Mouse (Mus musculus) frontal cortex, postnatal 36 days (tissue): ENCODE data around the gene Csrnp2.

Experiments
- DNase-seq, 2 experiments: peaks; one replicate each; pipeline ENCODE4 v3.0.0; 2022; ENCODE audit warnings: low spot score in 2 of 2

Gene Csrnp2

DNA sequence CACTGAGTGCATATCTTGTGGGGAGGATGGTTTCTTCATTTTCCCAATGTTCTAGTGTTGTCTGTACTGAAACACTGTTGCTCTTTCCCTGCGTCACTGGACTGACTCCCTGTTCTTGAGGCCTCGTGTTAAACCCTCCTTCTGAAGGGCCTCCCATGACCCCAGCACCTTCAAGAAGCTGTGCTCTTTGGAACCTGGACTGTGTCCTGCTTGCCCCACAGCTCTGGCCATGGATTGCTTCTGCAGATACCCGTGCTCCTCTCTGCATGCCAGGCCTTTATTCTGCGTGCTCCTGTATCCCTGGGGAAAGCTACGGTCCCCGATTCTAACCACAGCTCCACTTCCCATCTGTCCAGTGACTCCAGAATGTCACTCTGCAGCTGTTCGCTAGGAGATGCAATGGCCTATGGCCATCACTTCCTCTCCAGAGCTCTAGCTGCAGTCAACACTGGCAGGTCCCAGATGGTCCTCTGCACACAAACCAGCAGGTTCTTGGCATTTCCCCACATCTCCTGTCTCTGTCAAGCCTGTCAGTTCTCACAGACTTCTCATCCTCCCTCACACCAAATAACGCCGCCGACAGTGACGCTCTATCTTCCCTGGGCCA is 65.2 kb downstream of the Csrnp2 start:
- DNase-seq: no peak
